Mouse (Mus musculus) cortical plate, adult 2 months (tissue): ENCODE results near the gene Taf8.

ENCODE experiments used
- CTCF ChIP-seq: fragments of 200-500 bp; IDR thresholded peaks from 2 replicates; pipeline ENCODE4 v1.5.1; 2011; ENCODE audit warnings: mild to moderate bottlenecking, control low read depth, low read length; ENCODE audit not compliant: insufficient read depth; ENCODE audit errors: extremely low read depth
- POLR2A ChIP-seq: fragments of 200-500 bp; IDR thresholded peaks from 2 replicates; pipeline ENCODE4 v1.6.1; 2011; ENCODE audit warnings: mild to moderate bottlenecking, low read length, control low read depth; ENCODE audit not compliant: insufficient read depth; ENCODE audit errors: extremely low read depth

- TF ChIP-seq CTCF (no peak), POLR2A (no peak)
Measured at GRCm38 (mm10) chr17:47468466-47468865, 33.6 kb downstream of the Taf8 start.
